8 mouse cellular contexts compared by ENCODE assay signal in the genomic region with DNA sequence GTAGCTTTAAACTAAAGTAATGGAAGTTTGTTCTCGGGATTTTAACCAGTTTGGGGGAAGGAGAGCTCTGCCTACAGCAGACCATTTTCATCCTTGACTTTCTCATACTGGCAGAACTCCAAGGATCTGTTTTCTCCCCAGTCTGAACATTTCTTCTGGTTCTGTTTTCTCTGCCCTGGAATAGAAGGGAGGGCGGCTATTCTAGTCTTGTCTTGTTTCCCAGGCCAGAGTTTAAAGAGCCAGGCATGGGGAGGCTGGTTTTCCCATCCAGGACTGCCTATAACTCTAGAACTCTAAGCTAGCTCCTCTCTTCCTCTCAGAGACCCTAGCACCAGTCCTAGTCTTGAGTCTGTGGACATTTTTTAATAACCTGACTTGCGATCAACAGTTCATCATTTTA. TPM values are rescaled to one million over a fixed set of nuclear protein-coding genes. Genes with fewer than 3 reads are reported as not detected.
A peak's percentile ranks its signal among the peaks of the same experiment; 100 is the strongest.
DNase-seq lines count a peak whose midpoint lies in the region; ATAC-seq and TF ChIP-seq lines count a peak whose summit lies in the region.

No protein-coding gene starts in this region.

- peak overlapping the region; percentile 29 for H3K4me3 ChIP-seq in heart, adult 2 months
- H3K4me3 ChIP-seq in lung, embryonic 14.5 days (ENCODE audit: low read depth, low read length): 0 out of 2 replicates have a peak overlapping the region, but pooled peaks have one; percentile 16
- no peak overlapping the region for H3K4me3 ChIP-seq in lung, adult 2 months (replicated peaks; ENCODE audit: extremely low read depth, low read depth, low read length)
- no peak overlapping the region for H3K4me3 ChIP-seq in limb, embryonic 13.5 days
- H3K4me3 ChIP-seq in stomach, embryonic 16.5 days (replicated peaks; ENCODE audit: low read length): peak overlapping the region; percentile 25
- no peak overlapping the region for H3K4me3 ChIP-seq in midbrain, embryonic 10.5 days

- no peak for TF ChIP-seq EP300 in heart, adult 2 months (IDR thresholded peaks at IDR 0.05; ENCODE audit: insufficient read depth, low read depth, low read length)

- DNase-seq in heart, adult 2 months: no peak
- no peak for DNase-seq in heart, postnatal 36 days
- no peak for DNase-seq in lung, embryonic 14.5 days
- DNase-seq in lung, adult 2 months: no peak
- no peak for DNase-seq in midbrain, embryonic 10.5 days (ENCODE audit: low spot score)
- DNase-seq in embryo, embryonic 11 days: no peak

- no peak for TF ChIP-seq POLR2A in heart, adult 2 months (IDR thresholded peaks at IDR 0.05; ENCODE audit: insufficient read depth, low read depth, low read length)
- TF ChIP-seq POLR2A in lung, adult 2 months (IDR thresholded peaks at IDR 0.05; ENCODE audit: borderline replicate concordance, extremely low read depth, low read depth, low read length): no peak

- no peak; the same call in none of the 2 replicates for TF ChIP-seq CTCF in heart, adult 2 months (IDR thresholded peaks at IDR 0.05)
- TF ChIP-seq CTCF in lung, embryonic 14.5 days (IDR thresholded peaks at IDR 0.05; ENCODE audit: low read depth): no peak
- TF ChIP-seq CTCF in lung, adult 2 months (IDR thresholded peaks at IDR 0.05; ENCODE audit: insufficient read depth, low read length): no peak

- H3K9me3 ChIP-seq in lung, embryonic 14.5 days (ENCODE audit: low read depth, low read length): no peaks in the 10 kb centered on the region
- H3K9me3 ChIP-seq in limb, embryonic 13.5 days: no peaks in the 10 kb centered on the region
- H3K9me3 ChIP-seq in stomach, embryonic 16.5 days (replicated peaks; ENCODE audit: control insufficient read depth, low read length): no peaks in the 10 kb centered on the region
- no peaks in the 10 kb centered on the region for H3K9me3 ChIP-seq in midbrain, embryonic 10.5 days (replicated peaks)

- no peaks in the 10 kb centered on the region for H3K27me3 ChIP-seq in heart, adult 2 months (ENCODE audit: control insufficient read depth, insufficient read depth, low read length)
- H3K27me3 ChIP-seq in lung, embryonic 14.5 days (ENCODE audit: insufficient read depth, low read length): peaks cover 17% of the 10 kb centered on the region
- H3K27me3 ChIP-seq in limb, embryonic 13.5 days: peaks cover 49% of the 10 kb centered on the region
- peaks cover 6% of the 10 kb centered on the region; the same call in 1 of the 2 replicates for H3K27me3 ChIP-seq in stomach, embryonic 16.5 days (ENCODE audit: control insufficient read depth, insufficient read depth, low read length)
- H3K27me3 ChIP-seq in midbrain, embryonic 10.5 days (ENCODE audit: low read depth, poor library complexity, severe bottlenecking): peaks cover 71% of the 10 kb centered on the region

- no peak for ATAC-seq in lung, embryonic 14.5 days (ENCODE audit: insufficient read depth)
- no peak for ATAC-seq in limb, embryonic 13.5 days (ENCODE audit: low FRiP score, low read depth)
- no peak for ATAC-seq in stomach, embryonic 16.5 days (ENCODE audit: insufficient read depth, low FRiP score)

- H3K27ac ChIP-seq in heart, adult 2 months: peak overlapping the region; percentile 95
- H3K27ac ChIP-seq in lung, embryonic 14.5 days (ENCODE audit: low read depth): peak overlapping the region; percentile 43; the same call in 1 of the 2 replicates
- no peak overlapping the region for H3K27ac ChIP-seq in limb, embryonic 13.5 days
- peak overlapping the region; percentile 87 for H3K27ac ChIP-seq in stomach, embryonic 16.5 days (ENCODE audit: low read length)
- no peak overlapping the region for H3K27ac ChIP-seq in midbrain, embryonic 10.5 days (replicated peaks)

- 16% methylated on average over 3 of the region's 3 CpGs for WGBS in heart, adult 2 months
- WGBS in lung, embryonic 14.5 days: 27% methylated on average over 3 of the region's 3 CpGs
- WGBS in lung, adult 2 months: 19% methylated on average over 3 of the region's 3 CpGs
- 28% methylated on average over 3 of the region's 3 CpGs for WGBS in limb, embryonic 13.5 days
- 29% methylated on average over 3 of the region's 3 CpGs for WGBS in stomach, embryonic 16.5 days
- WGBS in midbrain, embryonic 10.5 days: 36% methylated on average over 3 of the region's 3 CpGs

- H3K79me2 ChIP-seq in heart, adult 2 months (replicated peaks; ENCODE audit: control insufficient read depth, insufficient read depth, low read length): peaks cover 2% of the 10 kb centered on the region; the same call in 1 of the 2 replicates

- peak overlapping the region; percentile 43 for H3K4me2 ChIP-seq in lung, embryonic 14.5 days
- H3K4me2 ChIP-seq in limb, embryonic 13.5 days (replicated peaks): peak overlapping the region; percentile 58
- H3K4me2 ChIP-seq in stomach, embryonic 16.5 days (ENCODE audit: low read depth, low read length): peak overlapping the region; percentile 45; the same call in 1 of the 2 replicates

- intact Hi-C loops in heart, adult 2 months (cut with DNase I): loop anchor here (10.0 kb wide), 1 partner anchor 565 kb away; a partner anchor contains a TSS
- intact Hi-C loops in heart, postnatal 36 days (cut with DNase I): loop anchor here (5.0 to 10.0 kb wide), 4 partner anchors 198 to 565 kb away; a partner anchor contains a TSS

- peaks cover 35% of the 10 kb centered on the region for H3K4me1 ChIP-seq in heart, adult 2 months (ENCODE audit: control insufficient read depth, insufficient read depth, low read length)
- H3K4me1 ChIP-seq in lung, embryonic 14.5 days (ENCODE audit: insufficient read depth): peaks cover 6% of the 10 kb centered on the region; the same call in 1 of the 2 replicates
- peaks cover 53% of the 10 kb centered on the region for H3K4me1 ChIP-seq in lung, adult 2 months (ENCODE audit: control insufficient read depth, insufficient read depth, low read length)
- peaks cover 46% of the 10 kb centered on the region for H3K4me1 ChIP-seq in limb, embryonic 13.5 days
- peaks cover 58% of the 10 kb centered on the region for H3K4me1 ChIP-seq in stomach, embryonic 16.5 days (ENCODE audit: control insufficient read depth, insufficient read depth, low read length)
- H3K4me1 ChIP-seq in midbrain, embryonic 10.5 days: peaks cover 14% of the 10 kb centered on the region

- H3K36me3 ChIP-seq in heart, adult 2 months (ENCODE audit: control insufficient read depth, insufficient read depth, low read length): peaks cover 45% of the 10 kb centered on the region
- H3K36me3 ChIP-seq in lung, embryonic 14.5 days (ENCODE audit: insufficient read depth): peaks cover 35% of the 10 kb centered on the region
- H3K36me3 ChIP-seq in limb, embryonic 13.5 days: peaks cover 19% of the 10 kb centered on the region
- peaks cover 16% of the 10 kb centered on the region; the same call in 1 of the 2 replicates for H3K36me3 ChIP-seq in stomach, embryonic 16.5 days (ENCODE audit: control insufficient read depth, insufficient read depth, low read length)
- H3K36me3 ChIP-seq in midbrain, embryonic 10.5 days: no peaks in the 10 kb centered on the region

- peak overlapping the region; percentile 27; the same call in 1 of the 2 replicates for H3K9ac ChIP-seq in heart, adult 2 months (ENCODE audit: low read depth, low read length)
- H3K9ac ChIP-seq in lung, embryonic 14.5 days: no peak overlapping the region
- H3K9ac ChIP-seq in limb, embryonic 13.5 days: no peak overlapping the region
- H3K9ac ChIP-seq in stomach, embryonic 16.5 days (ENCODE audit: low read length): peak overlapping the region; percentile 50; the same call in 1 of the 2 replicates

RNA-seq across cellular contexts. Expression of a gene that starts 10.9 kb away (rescaled TPM):
- 100 to 1,000 TPM; 219 to 225 TPM for total RNA-seq in heart, adult 2 months (2021)
- polyA plus RNA-seq in heart, adult 2 months (2012; rRNA removed): 114 and 135 TPM in 2 replicates
- 100 to 1,000 TPM; 239 to 258 TPM for total RNA-seq in heart, postnatal 36 days (2021)
- 137 and 143 TPM in 2 replicates for polyA plus RNA-seq in lung, embryonic 14.5 days (2014; fragmentation: Nextera tagmentation; extraction: Ambion mirVana)
- 270 and 280 TPM in 2 replicates for polyA plus RNA-seq in lung, adult 2 months (2012; rRNA removed)
- polyA plus RNA-seq in limb, embryonic 13.5 days (2015; fragmentation: Nextera tagmentation; extraction: Ambion mirVana): 136 and 142 TPM in 2 replicates
- 381 and 403 TPM in 2 replicates for polyA plus RNA-seq in stomach, embryonic 16.5 days (2015; fragmentation: Nextera tagmentation; extraction: Ambion mirVana)
- polyA plus RNA-seq in midbrain, embryonic 10.5 days (2016; fragmentation: Nextera tagmentation; extraction: Ambion mirVana): 16.7 and 21.8 TPM in 2 replicates

RNA-seq across cellular contexts. Expression of a gene that starts 20.5 kb away (rescaled TPM):
- total RNA-seq in heart, adult 2 months (2021): 10 to 100 TPM; 93.0 to 94.7 TPM
- 85.8 and 134 TPM in 2 replicates for polyA plus RNA-seq in heart, adult 2 months (2012; rRNA removed)
- 10 to 100 TPM; 93.5 to 93.9 TPM for total RNA-seq in heart, postnatal 36 days (2021)
- 33.8 and 36.5 TPM in 2 replicates for polyA plus RNA-seq in lung, embryonic 14.5 days (2014; fragmentation: Nextera tagmentation; extraction: Ambion mirVana)
- polyA plus RNA-seq in lung, adult 2 months (2012; rRNA removed): 115 and 147 TPM in 2 replicates
- polyA plus RNA-seq in limb, embryonic 13.5 days (2015; fragmentation: Nextera tagmentation; extraction: Ambion mirVana): 42.4 and 50.3 TPM in 2 replicates
- 47.2 and 56.1 TPM in 2 replicates for polyA plus RNA-seq in stomach, embryonic 16.5 days (2015; fragmentation: Nextera tagmentation; extraction: Ambion mirVana)
- 16.9 and 20.4 TPM in 2 replicates for polyA plus RNA-seq in midbrain, embryonic 10.5 days (2016; fragmentation: Nextera tagmentation; extraction: Ambion mirVana)

RNA-seq across cellular contexts. Expression of a gene that starts 49.4 kb away (rescaled TPM):
- 10 to 100 TPM; 89.6 to 92.6 TPM for total RNA-seq in heart, adult 2 months (2021)
- polyA plus RNA-seq in heart, adult 2 months (2012; rRNA removed): 77.4 and 85.9 TPM in 2 replicates
- total RNA-seq in heart, postnatal 36 days (2021): 10 to 100 TPM; 76.8 to 88.5 TPM
- polyA plus RNA-seq in lung, embryonic 14.5 days (2014; fragmentation: Nextera tagmentation; extraction: Ambion mirVana): 32.8 and 38.0 TPM in 2 replicates
- 81.9 and 102 TPM in 2 replicates for polyA plus RNA-seq in lung, adult 2 months (2012; rRNA removed)
- 34.0 and 34.4 TPM in 2 replicates for polyA plus RNA-seq in limb, embryonic 13.5 days (2015; fragmentation: Nextera tagmentation; extraction: Ambion mirVana)
- 47.8 and 50.5 TPM in 2 replicates for polyA plus RNA-seq in stomach, embryonic 16.5 days (2015; fragmentation: Nextera tagmentation; extraction: Ambion mirVana)
- 33.9 and 43.9 TPM in 2 replicates for polyA plus RNA-seq in midbrain, embryonic 10.5 days (2016; fragmentation: Nextera tagmentation; extraction: Ambion mirVana)

Comparison
In these comparisons a context has a peak if more than half of its experiments do, and no peak if none do; other contexts are left out.
1. H3K4me3 ChIP-seq: peak in heart, adult 2 months (single experiment), lung, embryonic 14.5 days (single experiment) and stomach, embryonic 16.5 days (single experiment); none in lung, adult 2 months (single experiment), limb, embryonic 13.5 days (single experiment) and midbrain, embryonic 10.5 days (single experiment).
2. H3K27ac ChIP-seq: peak in heart, adult 2 months (single experiment), lung, embryonic 14.5 days (single experiment) and stomach, embryonic 16.5 days (single experiment); none in limb, embryonic 13.5 days (single experiment) and midbrain, embryonic 10.5 days (single experiment).
3. H3K9ac ChIP-seq: peak in heart, adult 2 months (single experiment) and stomach, embryonic 16.5 days (single experiment); none in lung, embryonic 14.5 days (single experiment) and limb, embryonic 13.5 days (single experiment).
4. Peak in every context shown above with its lines, with median percentiles within 50 percentile points of each other: H3K4me2 ChIP-seq.